Mouse (Mus musculus): Measurements from ENCODE around the gene Tbcc. TPM values are rescaled to one million over a fixed set of nuclear protein-coding genes. Genes with fewer than 3 reads are reported as not detected.

Gene Tbcc
- polyA plus RNA-seq, 1 experiment from 2014 or later: 42.2 TPM

DNA sequence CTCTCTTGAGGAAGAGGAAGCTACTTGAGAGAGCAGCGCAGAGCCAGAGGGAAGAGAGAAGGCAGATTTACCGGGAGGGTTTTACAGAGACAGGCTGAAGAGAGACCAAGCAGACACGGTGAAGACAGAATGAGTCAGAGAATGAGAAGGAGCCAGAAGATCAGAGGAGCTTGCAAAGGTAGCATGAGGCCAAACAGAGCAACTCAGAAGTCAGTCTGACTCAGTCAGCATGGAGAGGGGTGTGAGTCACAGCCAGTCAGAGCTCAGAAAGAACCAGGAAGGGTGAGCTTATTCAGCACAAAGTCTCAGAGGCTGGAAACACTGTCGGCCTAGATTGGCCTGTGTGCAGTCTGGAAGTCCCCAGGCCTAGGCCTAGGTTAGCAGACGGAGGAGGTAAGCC is 42.5 kb downstream of the Tbcc start:
- no peak overlapping the region for H3K9ac ChIP-seq (ENCODE audit: low read length)
- H3K9me3 ChIP-seq (ENCODE audit: control insufficient read depth, low read length): no peaks in the 10 kb centered on the region
- H3K4me3 ChIP-seq (ENCODE audit: low read depth, low read length): no peak overlapping the region
- ATAC-seq (ENCODE audit: low FRiP score, low TSS enrichment) (peak; percentile 78), DNase-seq (ENCODE audit: low spot score) (no peak)
- H3K4me1 ChIP-seq (replicated peaks; ENCODE audit: control insufficient read depth, insufficient read depth): no peaks in the 10 kb centered on the region
- 0 out of 2 replicates have a peak overlapping the region, but pooled peaks have one; percentile 25 for H3K27ac ChIP-seq (replicated peaks)
- TF ChIP-seq CTCF (IDR thresholded peaks at IDR 0.05; ENCODE audit: low read depth): no peak
- no peak for TF ChIP-seq EP300 (optimal IDR thresholded peaks at IDR 0.05)
- H3K27me3 ChIP-seq (ENCODE audit: control insufficient read depth, insufficient read depth, low read length): no peaks in the 10 kb centered on the region
- no peak overlapping the region for H3K4me2 ChIP-seq (replicated peaks; ENCODE audit: low read depth)
- H3K36me3 ChIP-seq (ENCODE audit: control insufficient read depth, insufficient read depth, low read length): peaks cover 49% of the 10 kb centered on the region
- 74% methylated on average over 5 of the region's 5 CpGs for WGBS

DNA sequence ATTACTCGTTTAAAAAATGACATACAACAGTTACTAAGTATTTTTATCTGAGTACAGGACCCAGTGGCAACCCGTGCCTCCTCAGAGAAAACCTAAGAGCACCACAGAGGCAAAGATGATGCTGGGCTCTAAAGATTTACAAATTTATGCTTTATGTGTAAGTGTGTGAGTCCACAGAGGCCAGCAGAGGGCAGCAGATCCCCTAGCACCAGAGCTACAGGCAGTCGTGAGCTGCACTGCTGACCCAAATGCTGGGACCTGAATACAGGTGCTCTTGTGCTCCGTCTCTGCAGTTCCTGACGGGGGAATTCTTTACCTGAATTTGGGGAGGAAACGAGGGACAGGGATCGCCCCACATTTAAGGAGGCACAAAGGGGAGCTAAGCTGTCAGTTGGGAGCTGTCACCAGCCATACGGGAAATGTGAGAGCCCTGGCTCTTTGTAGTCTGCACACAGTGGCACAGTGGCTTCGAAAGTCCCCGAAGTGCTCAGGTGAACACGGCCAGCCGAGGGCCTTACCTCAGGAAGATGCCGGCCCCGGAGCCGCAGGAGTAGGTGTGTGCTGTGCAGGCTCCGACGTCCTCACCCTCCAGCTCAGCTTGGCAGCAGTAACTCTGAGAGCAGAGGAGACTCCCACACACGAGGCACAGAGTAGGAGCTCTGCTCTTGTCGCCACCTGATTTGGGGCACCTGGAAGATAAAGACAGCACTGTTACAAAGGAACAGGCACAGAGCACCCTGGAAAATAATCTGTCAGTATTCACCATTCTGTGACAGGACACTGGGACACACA is 43.3 kb downstream of the Tbcc start:
- no peaks in the 10 kb centered on the region for H3K27me3 ChIP-seq (ENCODE audit: control insufficient read depth, insufficient read depth, low read length)
- no peak overlapping the region for H3K9ac ChIP-seq (ENCODE audit: low read length)
- no peaks in the 10 kb centered on the region for H3K4me1 ChIP-seq (replicated peaks; ENCODE audit: control insufficient read depth, insufficient read depth)
- no peak overlapping the region for H3K4me3 ChIP-seq (ENCODE audit: low read depth, low read length)
- no peak overlapping the region for H3K4me2 ChIP-seq (replicated peaks; ENCODE audit: low read depth)
- 85% methylated on average over 19 of the region's 19 CpGs for WGBS
- TF ChIP-seq EP300 (optimal IDR thresholded peaks at IDR 0.05): no peak
- TF ChIP-seq CTCF (IDR thresholded peaks at IDR 0.05; ENCODE audit: low read depth): peak; percentile 82
- no peak overlapping the region for H3K27ac ChIP-seq (replicated peaks)
- H3K36me3 ChIP-seq (ENCODE audit: control insufficient read depth, insufficient read depth, low read length): peaks cover 55% of the 10 kb centered on the region
- ATAC-seq (ENCODE audit: low FRiP score, low TSS enrichment) (peak; percentile 48; the same call in 1 of the 2 replicates), DNase-seq (ENCODE audit: low spot score) (peak; percentile 73)
- H3K9me3 ChIP-seq (ENCODE audit: control insufficient read depth, low read length): no peaks in the 10 kb centered on the region

DNA sequence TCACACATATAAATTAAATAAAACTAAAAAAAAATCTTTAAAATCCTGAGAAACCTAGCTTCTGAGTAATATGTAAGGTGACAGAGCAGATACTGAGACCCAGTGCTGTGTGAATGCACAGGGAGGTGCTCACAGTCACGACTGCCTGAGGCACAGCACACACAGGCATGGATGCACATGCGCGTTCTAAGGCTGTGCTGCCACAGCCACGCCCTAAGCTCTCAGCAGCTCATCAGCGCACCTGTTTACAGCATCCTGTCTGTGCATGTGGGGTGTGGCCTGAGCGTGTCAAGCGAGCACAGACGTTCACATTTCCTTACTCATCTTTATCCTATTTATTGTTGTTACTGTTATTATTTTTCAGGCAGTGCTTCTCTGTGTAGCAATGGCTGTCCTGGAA is 50.0 kb downstream of the Tbcc start:
- H3K9ac ChIP-seq (ENCODE audit: low read length): no peak overlapping the region
- no peak overlapping the region for H3K4me2 ChIP-seq (replicated peaks; ENCODE audit: low read depth)
- WGBS: 91% methylated on average over 8 of the region's 8 CpGs
- H3K9me3 ChIP-seq (ENCODE audit: control insufficient read depth, low read length): no peaks in the 10 kb centered on the region
- DNase-seq (ENCODE audit: low spot score): no peak
- no peak overlapping the region for H3K4me3 ChIP-seq (ENCODE audit: low read depth, low read length)
- ATAC-seq (ENCODE audit: low FRiP score, low TSS enrichment): no peak
- peaks cover 59% of the 10 kb centered on the region for H3K36me3 ChIP-seq (ENCODE audit: control insufficient read depth, insufficient read depth, low read length)
- no peaks in the 10 kb centered on the region for H3K4me1 ChIP-seq (replicated peaks; ENCODE audit: control insufficient read depth, insufficient read depth)
- H3K27ac ChIP-seq (replicated peaks): no peak overlapping the region
- no peak for TF ChIP-seq EP300 (optimal IDR thresholded peaks at IDR 0.05)
- TF ChIP-seq CTCF (IDR thresholded peaks at IDR 0.05; ENCODE audit: low read depth): no peak
- H3K27me3 ChIP-seq (ENCODE audit: control insufficient read depth, insufficient read depth, low read length): no peaks in the 10 kb centered on the region

Other genes starting within 250 kb of the Tbcc start
- 34.5 and 34.8 TPM in 2 replicates for gene Klc4, start 244.7 kb upstream of the Tbcc start, polyA plus RNA-seq (2015; fragmentation: Nextera tagmentation; extraction: Ambion mirVana)
- 96.4 and 98.8 TPM in 2 replicates for gene Mrpl2, start 244.5 kb upstream of the Tbcc start, polyA plus RNA-seq (2015; fragmentation: Nextera tagmentation; extraction: Ambion mirVana)
- gene Cul7, start 240.3 kb upstream of the Tbcc start, polyA plus RNA-seq (2015; fragmentation: Nextera tagmentation; extraction: Ambion mirVana): 12.9 and 14.0 TPM in 2 replicates
- 37.2 and 38.1 TPM in 2 replicates for gene Rrp36, start 216.3 kb upstream of the Tbcc start, polyA plus RNA-seq (2015; fragmentation: Nextera tagmentation; extraction: Ambion mirVana)
- gene Mea1, start 211.9 kb upstream of the Tbcc start, polyA plus RNA-seq (2015; fragmentation: Nextera tagmentation; extraction: Ambion mirVana): 142 and 146 TPM in 2 replicates
- gene Klhdc3, start 209.8 kb upstream of the Tbcc start, polyA plus RNA-seq (2015; fragmentation: Nextera tagmentation; extraction: Ambion mirVana): 73.7 and 75.0 TPM in 2 replicates
- gene Ppp2r5d, start 185.6 kb upstream of the Tbcc start, polyA plus RNA-seq (2015; fragmentation: Nextera tagmentation; extraction: Ambion mirVana): 27.2 and 30.3 TPM in 2 replicates
- gene Pex6, start 179.2 kb upstream of the Tbcc start, polyA plus RNA-seq (2015; fragmentation: Nextera tagmentation; extraction: Ambion mirVana): 9.8 and 11.8 TPM in 2 replicates
- 2.1 and 3.1 TPM in 2 replicates for gene Gnmt, start 161.5 kb upstream of the Tbcc start, polyA plus RNA-seq (2015; fragmentation: Nextera tagmentation; extraction: Ambion mirVana)
- 39.0 and 39.9 TPM in 2 replicates for gene Cnpy3, start 138.5 kb upstream of the Tbcc start, polyA plus RNA-seq (2015; fragmentation: Nextera tagmentation; extraction: Ambion mirVana)
- gene Ptcra, start 127.0 kb upstream of the Tbcc start, polyA plus RNA-seq (2015; fragmentation: Nextera tagmentation; extraction: Ambion mirVana): 0.50 TPM in 2 replicates
- gene 2310039H08Rik, start 118.0 kb upstream of the Tbcc start, polyA plus RNA-seq (2015; fragmentation: Nextera tagmentation; extraction: Ambion mirVana): 113 and 117 TPM in 2 replicates
- 93.7 and 95.0 TPM in 2 replicates for gene Rpl7l1, start 108.0 kb upstream of the Tbcc start, polyA plus RNA-seq (2015; fragmentation: Nextera tagmentation; extraction: Ambion mirVana)
- 2.3 and 2.8 TPM in 2 replicates for gene Bicral, start 32.2 kb upstream of the Tbcc start, polyA plus RNA-seq (2015; fragmentation: Nextera tagmentation; extraction: Ambion mirVana)
- gene Prph2, start 19.8 kb downstream of the Tbcc start, polyA plus RNA-seq (2015; fragmentation: Nextera tagmentation; extraction: Ambion mirVana): not detected in 2 replicates
- gene Ubr2, start 119.9 kb downstream of the Tbcc start, polyA plus RNA-seq (2015; fragmentation: Nextera tagmentation; extraction: Ambion mirVana): 5.9 and 6.1 TPM in 2 replicates

Data from stomach, postnatal 0 days (tissue).